Mouse (Mus musculus): ENCODE results near the gene Apoc2. TPM values are rescaled to one million over a fixed set of nuclear protein-coding genes. Genes with fewer than 3 reads are reported as not detected.
A peak's percentile ranks its signal among the peaks of the same experiment; 100 is the strongest.

Apoc2 gene
- polyA plus RNA-seq, 1 experiment = not detected

DNA sequence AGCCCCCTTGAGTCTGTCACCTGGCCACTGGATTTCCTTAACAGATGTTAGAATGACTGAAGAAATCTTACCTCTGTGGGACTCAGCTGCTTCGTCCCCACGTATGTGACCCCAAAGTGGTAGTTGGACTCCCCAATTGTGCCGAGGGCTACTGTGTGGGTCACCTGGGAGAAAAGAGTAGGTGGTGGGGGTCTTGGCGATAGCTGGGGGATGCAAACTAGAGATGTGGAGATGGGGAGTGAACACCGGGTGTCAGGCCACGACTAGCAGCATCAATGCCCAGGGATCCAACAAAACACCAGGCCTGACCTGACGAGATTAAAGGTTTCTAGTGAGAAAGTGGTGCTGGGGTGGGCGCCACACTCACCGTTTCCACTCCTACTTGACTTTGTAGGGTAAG is 35.9 kb upstream of the Apoc2 start:
- no peaks in the 10 kb centered on the region for H3K9me3 ChIP-seq (replicated peaks; ENCODE audit: control insufficient read depth, insufficient read depth, low read length, poor library complexity, severe bottlenecking)
- H3K36me3 ChIP-seq (ENCODE audit: control insufficient read depth, insufficient read depth, low read length, poor library complexity, severe bottlenecking) = peaks cover 44% of the 10 kb centered on the region
- H3K27me3 ChIP-seq (ENCODE audit: control insufficient read depth, insufficient read depth, low read length, poor library complexity, severe bottlenecking) = no peaks in the 10 kb centered on the region
- no peaks in the 10 kb centered on the region for H3K4me1 ChIP-seq (ENCODE audit: control insufficient read depth, insufficient read depth, low read length)
- no peak for TF ChIP-seq CTCF (IDR thresholded peaks at IDR 0.05; ENCODE audit: low read depth, low read length)
- no peak overlapping the region for H3K4me3 ChIP-seq (ENCODE audit: low read depth, low read length)
- H3K27ac ChIP-seq (ENCODE audit: insufficient read depth, low read length) = no peak overlapping the region
- H3K9ac ChIP-seq (ENCODE audit: low read depth, poor library complexity, severe bottlenecking) = peak overlapping the region; percentile 96; the same call in 1 of the 2 replicates

DNA sequence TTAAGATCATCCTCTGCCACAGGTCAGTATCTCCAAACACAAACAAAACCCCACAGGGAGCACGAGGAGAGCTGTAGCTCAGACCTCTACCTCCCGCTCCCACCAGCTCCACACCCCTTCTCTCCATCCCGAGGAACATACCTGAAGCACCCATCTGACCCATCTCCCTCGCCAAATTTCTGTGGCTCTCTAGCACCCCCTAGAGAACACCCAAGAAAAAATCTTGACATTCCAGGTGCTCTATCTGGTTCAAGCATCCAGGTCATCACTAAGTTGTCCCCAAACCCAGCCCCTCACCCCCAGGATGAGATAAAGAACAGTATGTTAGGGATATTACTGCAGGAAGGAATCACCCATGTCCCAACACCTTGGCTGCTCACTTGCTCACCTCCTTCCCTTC is 35.5 kb upstream of the Apoc2 start:
- TF ChIP-seq EP300 (IDR thresholded peaks at IDR 0.05; ENCODE audit: insufficient read depth, low read depth, low read length) (no peak), CTCF (IDR thresholded peaks at IDR 0.05; ENCODE audit: low read depth, low read length) (peak; percentile 37)
- H3K9me3 ChIP-seq (replicated peaks; ENCODE audit: control insufficient read depth, insufficient read depth, low read length, poor library complexity, severe bottlenecking) = no peaks in the 10 kb centered on the region
- H3K4me3 ChIP-seq (ENCODE audit: low read depth, low read length) = no peak overlapping the region
- no peak overlapping the region for H3K27ac ChIP-seq (ENCODE audit: insufficient read depth, low read length)
- H3K36me3 ChIP-seq (ENCODE audit: control insufficient read depth, insufficient read depth, low read length, poor library complexity, severe bottlenecking) = peaks cover 47% of the 10 kb centered on the region
- no peak overlapping the region for H3K9ac ChIP-seq (ENCODE audit: low read depth, poor library complexity, severe bottlenecking)
- no peaks in the 10 kb centered on the region for H3K4me1 ChIP-seq (ENCODE audit: control insufficient read depth, insufficient read depth, low read length)
- no peaks in the 10 kb centered on the region for H3K27me3 ChIP-seq (ENCODE audit: control insufficient read depth, insufficient read depth, low read length, poor library complexity, severe bottlenecking)

GRCm38 (mm10) chr7:19712414-19712813 is 34.7 kb upstream of the Apoc2 start:
- H3K9ac ChIP-seq (ENCODE audit: low read depth, poor library complexity, severe bottlenecking) = no peak overlapping the region
- peaks cover 52% of the 10 kb centered on the region for H3K36me3 ChIP-seq (ENCODE audit: control insufficient read depth, insufficient read depth, low read length, poor library complexity, severe bottlenecking)
- TF ChIP-seq POLR2A (IDR thresholded peaks at IDR 0.05; ENCODE audit: insufficient read depth, low read length) = no peak
- peak; percentile 19 for TF ChIP-seq CTCF (IDR thresholded peaks at IDR 0.05; ENCODE audit: low read depth, low read length)
- no peaks in the 10 kb centered on the region for H3K9me3 ChIP-seq (replicated peaks; ENCODE audit: control insufficient read depth, insufficient read depth, low read length, poor library complexity, severe bottlenecking)
- H3K27ac ChIP-seq (ENCODE audit: insufficient read depth, low read length) = no peak overlapping the region
- no peaks in the 10 kb centered on the region for H3K27me3 ChIP-seq (ENCODE audit: control insufficient read depth, insufficient read depth, low read length, poor library complexity, severe bottlenecking)
- H3K4me3 ChIP-seq (ENCODE audit: low read depth, low read length) = no peak overlapping the region
- no peaks in the 10 kb centered on the region for H3K4me1 ChIP-seq (ENCODE audit: control insufficient read depth, insufficient read depth, low read length)

DNA sequence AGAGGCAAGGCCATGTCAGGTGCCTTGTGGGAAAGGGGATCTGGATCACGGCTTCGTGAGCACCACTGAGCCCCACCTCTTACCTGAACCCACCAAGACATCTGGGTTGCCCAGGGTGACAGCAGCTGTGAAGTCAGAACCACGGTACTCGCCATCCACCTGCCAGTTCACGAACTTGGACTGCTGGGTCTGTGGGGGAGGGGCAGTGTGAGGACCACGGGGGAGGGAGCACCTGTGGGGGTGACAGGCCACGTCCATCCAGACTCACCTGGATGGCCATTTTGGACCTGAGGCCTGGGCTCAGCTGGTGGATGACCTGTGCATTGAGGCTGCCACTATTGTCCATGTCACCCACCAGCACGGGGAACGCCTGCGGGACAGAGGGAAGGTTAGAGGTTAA is 32.9 kb upstream of the Apoc2 start:
- Histone ChIP-seq H3K27me3 (ENCODE audit: control insufficient read depth, insufficient read depth, low read length, poor library complexity, severe bottlenecking) (no peaks in the 10 kb centered on the region), H3K36me3 (ENCODE audit: control insufficient read depth, insufficient read depth, low read length, poor library complexity, severe bottlenecking) (peaks cover 61% of the 10 kb centered on the region), H3K4me3 (ENCODE audit: low read depth, low read length) (no peak overlapping the region)

GRCm38 (mm10) chr7:19705271-19705670 is 27.5 kb upstream of the Apoc2 start:
- peaks cover 45% of the 10 kb centered on the region for H3K36me3 ChIP-seq (ENCODE audit: control insufficient read depth, insufficient read depth, low read length, poor library complexity, severe bottlenecking)
- no peaks in the 10 kb centered on the region for H3K27me3 ChIP-seq (ENCODE audit: control insufficient read depth, insufficient read depth, low read length, poor library complexity, severe bottlenecking)
- H3K9ac ChIP-seq (ENCODE audit: low read depth, poor library complexity, severe bottlenecking) = no peak overlapping the region
- no peak overlapping the region for H3K27ac ChIP-seq (ENCODE audit: insufficient read depth, low read length)
- TF ChIP-seq CTCF (IDR thresholded peaks at IDR 0.05; ENCODE audit: low read depth, low read length) = no peak
- H3K4me1 ChIP-seq (ENCODE audit: control insufficient read depth, insufficient read depth, low read length) = peaks cover 3% of the 10 kb centered on the region
- H3K4me3 ChIP-seq (ENCODE audit: low read depth, low read length) = no peak overlapping the region
- H3K9me3 ChIP-seq (replicated peaks; ENCODE audit: control insufficient read depth, insufficient read depth, low read length, poor library complexity, severe bottlenecking) = no peaks in the 10 kb centered on the region

More for the DNA sequence above, 32.9 kb upstream of the Apoc2 start:
- H3K27ac ChIP-seq (ENCODE audit: insufficient read depth, low read length) = no peak overlapping the region
- TF ChIP-seq EP300 (IDR thresholded peaks at IDR 0.05; ENCODE audit: insufficient read depth, low read depth, low read length) (no peak), POLR2A (IDR thresholded peaks at IDR 0.05; ENCODE audit: insufficient read depth, low read length) (no peak), CTCF (IDR thresholded peaks at IDR 0.05; ENCODE audit: low read depth, low read length) (no peak)
- no peaks in the 10 kb centered on the region for H3K9me3 ChIP-seq (replicated peaks; ENCODE audit: control insufficient read depth, insufficient read depth, low read length, poor library complexity, severe bottlenecking)
- no peak overlapping the region for H3K9ac ChIP-seq (ENCODE audit: low read depth, poor library complexity, severe bottlenecking)
- no peaks in the 10 kb centered on the region for H3K4me1 ChIP-seq (ENCODE audit: control insufficient read depth, insufficient read depth, low read length)

DNA sequence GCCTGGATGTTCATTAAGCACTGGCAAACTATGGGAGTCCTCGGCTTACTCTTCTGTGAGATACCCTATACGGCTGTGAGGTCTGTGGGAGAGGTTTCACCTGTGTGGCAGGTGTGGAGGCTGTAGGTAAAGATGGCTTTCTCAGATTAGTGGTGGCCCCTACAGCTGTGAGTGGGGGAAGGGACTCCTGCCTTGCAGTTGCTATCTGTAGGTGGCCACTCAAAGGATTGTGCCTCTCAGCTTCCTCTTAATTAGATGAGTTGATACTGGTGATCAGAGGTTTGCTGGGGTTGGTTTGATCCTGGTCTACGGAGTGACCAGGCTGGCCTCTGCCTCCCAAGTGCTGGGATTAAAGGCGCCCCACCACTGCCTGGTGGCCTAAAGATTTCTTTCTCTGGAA is 26.7 kb upstream of the Apoc2 start:
- no peak overlapping the region for H3K9ac ChIP-seq (ENCODE audit: low read depth, poor library complexity, severe bottlenecking)
- peaks cover 40% of the 10 kb centered on the region for H3K36me3 ChIP-seq (ENCODE audit: control insufficient read depth, insufficient read depth, low read length, poor library complexity, severe bottlenecking)
- H3K9me3 ChIP-seq (replicated peaks; ENCODE audit: control insufficient read depth, insufficient read depth, low read length, poor library complexity, severe bottlenecking) = no peaks in the 10 kb centered on the region
- peaks cover 5% of the 10 kb centered on the region for H3K4me1 ChIP-seq (ENCODE audit: control insufficient read depth, insufficient read depth, low read length)
- no peak overlapping the region for H3K27ac ChIP-seq (ENCODE audit: insufficient read depth, low read length)
- no peak overlapping the region for H3K4me3 ChIP-seq (ENCODE audit: low read depth, low read length)
- no peak for TF ChIP-seq EP300 (IDR thresholded peaks at IDR 0.05; ENCODE audit: insufficient read depth, low read depth, low read length)
- no peak for TF ChIP-seq POLR2A (IDR thresholded peaks at IDR 0.05; ENCODE audit: insufficient read depth, low read length)
- no peak for TF ChIP-seq CTCF (IDR thresholded peaks at IDR 0.05; ENCODE audit: low read depth, low read length)
- no peaks in the 10 kb centered on the region for H3K27me3 ChIP-seq (ENCODE audit: control insufficient read depth, insufficient read depth, low read length, poor library complexity, severe bottlenecking)

Data from ES-Bruce4 (cell line).